Mouse (Mus musculus): ENCODE measurements around the gene Akap8l.
A peak's percentile ranks its signal among the peaks of the same experiment; 100 is the strongest.

Akap8l gene

DNA sequence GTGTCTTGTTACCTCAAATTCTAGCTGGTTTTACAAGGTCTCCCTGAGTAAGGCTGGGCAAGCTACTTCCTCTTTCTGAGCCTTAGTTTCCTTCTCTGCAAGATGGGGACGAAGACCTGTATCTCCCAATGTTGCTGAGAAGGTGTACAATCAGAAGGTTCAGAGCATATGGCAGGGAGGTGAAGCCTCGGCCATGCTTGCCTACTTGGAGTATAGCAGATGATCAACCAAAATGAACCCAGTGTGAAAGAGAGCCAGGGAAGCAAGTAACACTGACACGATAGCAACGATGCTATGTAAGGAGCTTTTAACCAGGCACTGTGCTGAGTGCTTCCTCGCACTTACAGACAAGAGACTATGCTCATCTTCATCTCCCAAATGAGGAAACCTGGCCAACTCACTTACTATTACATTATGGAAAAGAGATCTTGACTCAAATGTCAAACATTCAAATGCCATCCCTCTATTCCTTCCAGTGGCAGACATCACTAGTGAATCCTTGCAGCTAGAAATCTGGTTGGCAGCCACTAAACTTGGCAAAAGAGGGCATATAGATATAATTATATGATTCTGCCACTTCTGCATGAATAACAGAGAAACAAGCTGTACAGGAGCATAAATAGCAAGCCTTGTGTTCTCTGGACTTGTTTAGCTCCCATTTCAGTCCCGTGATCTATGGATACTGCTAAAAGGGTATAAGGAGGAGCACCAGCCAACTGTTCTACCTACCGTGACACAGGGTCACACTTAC lies 8.0 kb upstream of the Akap8l start:
- DNase-seq (ENCODE audit: low spot score in 2 of 2), result no peak

GRCm38 (mm10) chr17:32356766-32357760 lies 6.7 kb upstream of the Akap8l start:
- DNase-seq (ENCODE audit: low spot score in 2 of 2), result no peak

- DNase-seq (ENCODE audit: low spot score in 2 of 2), result no peak
Measured at GRCm38 (mm10) chr17:32356281-32356680, 5.9 kb upstream of the Akap8l start.

DNA sequence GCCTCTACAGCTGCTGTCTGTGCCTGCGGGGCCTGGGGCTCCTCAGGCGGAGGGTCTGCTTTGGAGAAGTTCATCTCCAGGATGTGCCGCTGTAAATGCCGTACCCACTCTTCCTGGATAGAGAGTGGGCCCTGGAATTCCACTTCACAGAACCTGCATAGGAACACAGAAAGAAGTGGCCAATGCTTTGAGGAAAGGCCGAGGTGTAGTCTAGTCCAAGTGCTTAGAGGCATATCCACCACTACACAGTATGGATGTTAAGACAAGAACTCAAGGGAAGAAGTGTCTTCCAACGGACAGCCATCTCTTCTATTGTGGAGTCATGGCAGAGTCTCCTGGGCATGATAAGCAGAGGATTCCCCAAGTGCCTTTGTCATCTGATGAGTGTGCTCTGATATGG lies 4.6 kb upstream of the Akap8l start:
- no peak for DNase-seq (ENCODE audit: low spot score in 2 of 2)

DNA sequence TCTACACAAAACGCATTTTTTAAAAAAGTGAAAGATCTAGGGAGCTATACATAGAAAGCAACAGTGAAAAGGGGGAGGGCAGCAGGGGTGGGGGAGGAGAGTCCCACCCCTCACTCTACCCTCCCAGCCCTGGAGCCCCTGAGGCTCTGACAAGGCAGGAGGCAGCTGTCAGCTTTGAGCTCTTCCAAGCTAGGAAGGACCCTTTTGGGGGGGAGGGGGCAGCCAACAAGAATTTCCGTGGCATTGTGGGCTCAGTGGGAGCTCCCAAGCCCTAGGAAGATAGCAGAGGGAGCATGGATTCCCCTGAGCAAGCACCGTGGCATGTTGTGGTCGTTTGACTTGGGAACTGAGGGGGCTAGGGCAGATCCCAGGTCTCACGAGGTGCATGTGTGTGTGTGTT lies 3.8 kb upstream of the Akap8l start:
- DNase-seq (ENCODE audit: low spot score in 2 of 2), result no peak

GRCm38 (mm10) chr17:32353696-32354095 lies 3.3 kb upstream of the Akap8l start:
- DNase-seq (ENCODE audit: low spot score in 2 of 2), result no peak

DNA sequence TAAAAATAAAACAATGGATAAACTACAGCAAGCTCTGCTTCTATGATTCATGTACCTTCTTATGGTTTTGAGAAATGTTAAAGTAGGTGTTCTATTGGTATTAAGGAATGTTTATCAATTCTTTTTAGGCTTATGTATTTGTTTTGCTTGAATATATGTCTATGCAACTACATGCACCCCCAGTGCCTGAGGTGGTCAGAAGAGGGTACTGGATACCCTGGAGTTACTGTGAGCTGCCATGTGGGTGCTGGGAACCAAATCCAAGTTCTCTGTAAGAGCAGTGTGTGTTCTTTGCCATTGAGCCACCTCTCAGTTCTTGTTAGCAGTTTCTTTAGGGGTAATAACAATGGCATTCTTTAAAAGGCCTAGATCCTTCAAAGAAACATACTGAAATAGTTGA lies 1.3 kb upstream of the Akap8l start:
- DNase-seq (ENCODE audit: low spot score in 2 of 2), result no peak

DNA sequence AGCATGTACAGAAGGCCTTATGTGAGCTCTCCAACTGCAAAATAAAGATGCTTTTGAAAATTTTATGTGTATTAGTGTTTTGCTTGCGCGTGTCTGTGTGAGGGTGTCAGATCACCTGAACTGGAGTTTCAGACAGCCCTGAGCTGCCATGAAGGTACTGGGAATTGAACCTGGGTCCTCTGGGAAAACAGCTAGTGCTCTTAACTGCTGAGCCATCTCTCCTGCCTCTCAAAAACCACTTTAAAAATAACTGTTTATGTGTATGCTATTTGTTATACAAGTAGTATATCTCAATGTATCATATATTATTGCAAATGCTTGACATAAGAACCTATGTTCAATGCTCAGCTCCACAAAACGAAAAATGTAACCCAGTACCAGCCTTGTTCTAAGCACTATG lies 862 bp upstream of the Akap8l start:
- no peak for DNase-seq (ENCODE audit: low spot score in 2 of 2)

DNA sequence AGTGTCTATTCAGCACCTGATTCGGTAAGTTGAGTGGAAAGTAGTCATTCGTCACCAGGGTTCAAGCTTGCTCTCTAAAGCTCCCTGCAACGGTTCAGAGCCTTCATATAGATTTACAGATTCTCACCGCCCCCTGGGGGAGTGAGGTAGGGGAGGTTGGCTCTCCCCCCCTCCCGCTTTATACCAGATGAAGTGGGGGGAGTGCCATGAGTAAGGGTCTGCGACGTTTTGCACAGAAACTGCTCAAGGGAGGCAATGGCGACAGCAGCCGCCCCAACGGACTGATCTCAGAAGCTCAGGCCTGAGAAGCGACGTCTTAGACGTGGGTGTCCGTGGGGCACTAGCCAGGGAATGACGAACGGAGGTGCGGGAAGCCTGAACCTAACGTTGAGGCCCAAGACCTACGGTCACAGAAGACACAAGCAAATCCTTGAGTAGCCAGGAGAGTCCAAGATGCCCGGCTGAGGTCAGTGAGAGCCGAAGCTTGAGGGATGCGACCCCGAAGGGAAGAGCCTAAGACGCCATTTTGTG lies 491 bp downstream of the Akap8l start:
- no peak for DNase-seq (ENCODE audit: low spot score in 2 of 2)

- no peak for DNase-seq (ENCODE audit: low spot score in 2 of 2)
Measured at GRCm38 (mm10) chr17:32349037-32349732, 1.2 kb downstream of the Akap8l start.

DNA sequence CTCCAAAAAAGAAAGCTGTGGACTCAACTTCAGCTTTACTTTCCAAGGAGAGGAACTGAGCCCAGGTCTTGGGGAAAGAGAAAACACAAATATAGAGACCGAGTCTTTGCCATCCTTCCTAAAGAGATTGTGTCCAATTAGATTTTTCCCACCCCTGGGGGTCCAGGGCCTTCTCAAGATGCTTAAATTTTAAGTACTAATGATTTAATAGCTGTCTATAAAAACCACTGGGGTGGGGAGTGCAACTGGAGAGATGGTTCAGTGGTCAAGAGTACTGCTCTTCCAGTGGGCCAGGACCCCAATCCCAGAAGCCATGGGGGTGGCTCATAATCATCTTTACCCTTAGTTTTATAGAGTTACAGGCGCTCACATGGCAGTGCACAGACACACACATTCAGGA lies 2.0 kb downstream of the Akap8l start:
- no peak for DNase-seq (ENCODE audit: low spot score in 2 of 2)

- no peak for DNase-seq (ENCODE audit: low spot score in 2 of 2)
Measured at GRCm38 (mm10) chr17:32341102-32341501, 9.3 kb downstream of the Akap8l start.

DNA sequence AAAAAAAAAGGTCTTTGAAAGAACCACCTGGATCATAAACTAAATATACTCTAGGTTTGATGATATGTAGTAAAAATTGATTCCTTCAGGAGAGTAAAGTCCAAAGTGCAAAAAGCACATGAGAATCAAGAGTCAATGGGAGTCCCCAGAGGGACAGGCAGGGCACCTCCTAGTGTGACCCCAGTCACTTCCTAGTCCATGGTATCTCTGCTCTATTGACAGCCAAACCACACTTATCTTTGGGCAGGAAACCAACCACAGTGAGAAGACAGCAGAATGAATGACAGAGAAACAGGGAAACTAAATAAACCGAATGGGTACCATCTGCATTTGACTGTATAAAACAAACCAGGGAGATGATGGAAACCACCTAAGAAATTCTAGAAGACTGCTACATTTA lies 10.3 kb downstream of the Akap8l start:
- no peak for DNase-seq (ENCODE audit: low spot score in 2 of 2)

- DNase-seq (ENCODE audit: low spot score in 2 of 2), result no peak
Measured at GRCm38 (mm10) chr17:32335869-32336268, 14.5 kb downstream of the Akap8l start.

GRCm38 (mm10) chr17:32334921-32335320 lies 15.5 kb downstream of the Akap8l start:
- DNase-seq (ENCODE audit: low spot score in 2 of 2), result no peak

GRCm38 (mm10) chr17:32333675-32334303 lies 16.6 kb downstream of the Akap8l start:
- DNase-seq (ENCODE audit: low spot score in 2 of 2), result no peak

- no peak for DNase-seq (ENCODE audit: low spot score in 2 of 2)
Measured at GRCm38 (mm10) chr17:32327501-32327900, 22.9 kb downstream of the Akap8l start.

- no peak for DNase-seq (ENCODE audit: low spot score in 2 of 2)
Measured at GRCm38 (mm10) chr17:32322809-32323208, 27.6 kb downstream of the Akap8l start.

GRCm38 (mm10) chr17:32321836-32322235 lies 28.6 kb downstream of the Akap8l start:
- no peak for DNase-seq (ENCODE audit: low spot score in 2 of 2)

- DNase-seq (ENCODE audit: low spot score in 2 of 2), result no peak
Measured at GRCm38 (mm10) chr17:32321390-32321734, 29.0 kb downstream of the Akap8l start.

- DNase-seq (ENCODE audit: low spot score in 2 of 2), result peak; percentile 90 to 98
Measured at GRCm38 (mm10) chr17:32320597-32321389, 29.6 kb downstream of the Akap8l start, which contains the start of gene Akap8. Gene Akap8 (minus strand): TSS chr17:32321238.

Data from urinary bladder, adult 18-20 months (tissue).